10 mouse cellular contexts compared by ENCODE assay signal in genomic region chrX:56741428-56741827, GRCm38 (mm10).
"Had no signal": no experiment of that assay in that cellular context is flagged by ENCODE, and none has a peak within 500 bp of the region (broad histone marks: within the 10 kb centered on the region; RNA-seq: fewer than 3 reads in every experiment).

No protein-coding gene starts in this region.

- ATAC-seq: midbrain, embryonic 13.5 days had no signal

- H3K4me1 ChIP-seq: kidney, embryonic 15.5 days; limb, embryonic 13.5 days; midbrain, embryonic 13.5 days had no signal

- H3K4me3 ChIP-seq: kidney, embryonic 15.5 days; limb, embryonic 13.5 days; lung, embryonic 15.5 days; midbrain, embryonic 13.5 days had no signal

- H3K9me3 ChIP-seq: kidney, embryonic 15.5 days; limb, embryonic 13.5 days; lung, embryonic 15.5 days; midbrain, embryonic 13.5 days had no signal

- H3K9ac ChIP-seq: kidney, embryonic 15.5 days; limb, embryonic 13.5 days; lung, embryonic 15.5 days; midbrain, embryonic 13.5 days had no signal

- DNase-seq: kidney, adult 11 months; kidney, postnatal 14 days; left cerebral cortex, postnatal 4 days; lung, postnatal 14 days; thymus, postnatal 4 days had no signal

- H3K36me3 ChIP-seq: kidney, embryonic 15.5 days; limb, embryonic 13.5 days; lung, embryonic 15.5 days; midbrain, embryonic 13.5 days had no signal

- H3K27me3 ChIP-seq: kidney, embryonic 15.5 days; limb, embryonic 13.5 days; lung, embryonic 15.5 days; midbrain, embryonic 13.5 days had no signal

- H3K27ac ChIP-seq: kidney, embryonic 15.5 days; limb, embryonic 13.5 days; lung, embryonic 15.5 days; macrophage; midbrain, embryonic 13.5 days had no signal
